Mouse (Mus musculus): ENCODE measurements around the gene Parp16. TPM values are rescaled to one million over a fixed set of nuclear protein-coding genes. Genes with fewer than 3 reads are reported as not detected.

Gene Parp16
- polyA plus RNA-seq, 1 experiment from 2014 or later, result 5.4 TPM

DNA sequence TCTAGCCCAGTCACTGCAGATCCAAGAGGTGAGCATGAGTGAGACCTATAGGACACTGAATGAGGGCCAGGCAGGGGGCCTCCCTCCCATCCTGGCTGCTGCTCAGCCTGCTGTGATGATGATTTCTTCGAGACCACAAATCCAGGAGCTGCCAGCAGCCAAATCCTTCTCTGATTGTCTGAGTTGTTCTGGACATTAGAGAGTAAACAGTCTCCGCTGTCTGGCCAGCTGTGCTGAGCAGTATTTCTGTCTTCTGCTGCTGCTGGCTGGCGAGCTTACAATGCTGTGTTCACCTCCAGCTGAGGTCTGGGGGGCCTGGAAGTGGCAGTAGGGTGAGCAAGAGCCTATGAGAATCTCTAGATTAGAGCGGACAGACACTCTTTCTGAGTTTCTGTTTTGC is 48.1 kb downstream of the Parp16 start:
- no peak for ATAC-seq
- Histone ChIP-seq H3K9ac (replicated peaks; ENCODE audit: low read depth, low read length) (no peak overlapping the region), H3K4me2 (ENCODE audit: low read length) (no peak overlapping the region), H3K9me3 (ENCODE audit: control insufficient read depth, low read length) (no peaks in the 10 kb centered on the region), H3K27ac (ENCODE audit: low read length) (no peak overlapping the region), H3K4me3 (replicated peaks; ENCODE audit: low read length) (no peak overlapping the region), H3K4me1 (replicated peaks; ENCODE audit: control insufficient read depth, insufficient read depth, low read length) (no peaks in the 10 kb centered on the region), H3K36me3 (ENCODE audit: control insufficient read depth, insufficient read depth) (no peaks in the 10 kb centered on the region), H3K27me3 (replicated peaks; ENCODE audit: control insufficient read depth, insufficient read depth, low read length) (no peaks in the 10 kb centered on the region)
- 61% methylated on average over 4 of the region's 4 CpGs for WGBS

- no peaks in the 10 kb centered on the region for H3K27me3 ChIP-seq (replicated peaks; ENCODE audit: control insufficient read depth, insufficient read depth, low read length)
- H3K4me3 ChIP-seq (replicated peaks; ENCODE audit: low read length), result no peak overlapping the region
- no peak for ATAC-seq
- no peak overlapping the region for H3K9ac ChIP-seq (replicated peaks; ENCODE audit: low read depth, low read length)
- no peaks in the 10 kb centered on the region for H3K4me1 ChIP-seq (replicated peaks; ENCODE audit: control insufficient read depth, insufficient read depth, low read length)
- H3K36me3 ChIP-seq (ENCODE audit: control insufficient read depth, insufficient read depth), result no peaks in the 10 kb centered on the region
- H3K4me2 ChIP-seq (ENCODE audit: low read length), result no peak overlapping the region
- H3K27ac ChIP-seq (ENCODE audit: low read length), result no peak overlapping the region
- no peaks in the 10 kb centered on the region for H3K9me3 ChIP-seq (ENCODE audit: control insufficient read depth, low read length)
- 67% methylated on average over 9 of the region's 9 CpGs for WGBS
Observed at GRCm38 (mm10) chr9:65244036-65244806, 49.1 kb downstream of the Parp16 start.

DNA sequence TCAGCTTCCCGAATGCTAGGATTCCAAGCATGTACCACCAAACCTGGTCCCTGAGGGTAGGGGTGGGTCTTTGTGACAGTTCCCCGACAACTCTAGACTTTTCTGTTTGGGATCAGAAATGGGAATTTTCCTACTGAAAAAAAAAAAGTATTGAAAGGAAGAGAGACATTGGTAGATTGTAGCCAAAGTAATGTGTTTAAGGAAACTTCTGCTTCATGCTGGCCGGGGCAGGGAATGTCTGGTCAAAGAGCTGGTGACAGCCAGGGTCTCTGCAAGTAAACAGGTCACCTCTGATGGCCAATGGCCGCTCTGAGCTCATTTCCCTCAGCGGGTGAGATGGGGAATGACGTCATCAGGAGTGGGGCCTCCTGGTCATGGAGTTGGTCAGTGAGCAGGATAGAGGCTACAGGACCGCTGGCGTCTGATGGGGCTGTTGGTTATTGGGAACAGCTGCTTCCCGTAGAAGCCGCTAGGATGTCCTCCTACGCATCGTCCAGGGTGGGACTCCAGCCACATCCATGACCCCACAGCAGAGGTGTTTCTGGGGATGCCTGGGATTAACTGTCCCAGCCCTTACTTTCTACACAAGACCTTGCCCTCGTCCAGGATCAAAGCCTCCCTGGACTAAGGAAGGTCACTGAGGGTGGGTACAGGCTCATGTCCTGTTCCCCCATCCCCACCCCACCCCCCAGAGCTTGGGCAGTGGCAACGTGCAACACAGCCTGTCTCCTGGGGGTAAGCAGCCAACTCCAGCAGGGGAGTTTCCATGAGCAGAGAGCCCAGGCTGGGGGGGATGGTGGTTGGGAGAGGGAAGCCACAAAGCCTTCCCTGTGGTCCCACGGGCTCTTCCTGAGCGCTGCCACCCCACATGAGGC is 52.6 kb downstream of the Parp16 start:
- WGBS, result 80% methylated on average over 16 of the region's 16 CpGs
- no peak overlapping the region for H3K27ac ChIP-seq (ENCODE audit: low read length)
- no peaks in the 10 kb centered on the region for H3K36me3 ChIP-seq (ENCODE audit: control insufficient read depth, insufficient read depth)
- no peak for ATAC-seq
- no peak overlapping the region for H3K9ac ChIP-seq (replicated peaks; ENCODE audit: low read depth, low read length)
- H3K27me3 ChIP-seq (replicated peaks; ENCODE audit: control insufficient read depth, insufficient read depth, low read length), result no peaks in the 10 kb centered on the region
- H3K4me2 ChIP-seq (ENCODE audit: low read length), result no peak overlapping the region
- no peaks in the 10 kb centered on the region for H3K9me3 ChIP-seq (ENCODE audit: control insufficient read depth, low read length)
- H3K4me3 ChIP-seq (replicated peaks; ENCODE audit: low read length), result no peak overlapping the region
- no peaks in the 10 kb centered on the region for H3K4me1 ChIP-seq (replicated peaks; ENCODE audit: control insufficient read depth, insufficient read depth, low read length)

- H3K9ac ChIP-seq (replicated peaks; ENCODE audit: low read depth, low read length), result no peak overlapping the region
- no peak for ATAC-seq
Observed at GRCm38 (mm10) chr9:65248377-65248690, 53.2 kb downstream of the Parp16 start.

DNA sequence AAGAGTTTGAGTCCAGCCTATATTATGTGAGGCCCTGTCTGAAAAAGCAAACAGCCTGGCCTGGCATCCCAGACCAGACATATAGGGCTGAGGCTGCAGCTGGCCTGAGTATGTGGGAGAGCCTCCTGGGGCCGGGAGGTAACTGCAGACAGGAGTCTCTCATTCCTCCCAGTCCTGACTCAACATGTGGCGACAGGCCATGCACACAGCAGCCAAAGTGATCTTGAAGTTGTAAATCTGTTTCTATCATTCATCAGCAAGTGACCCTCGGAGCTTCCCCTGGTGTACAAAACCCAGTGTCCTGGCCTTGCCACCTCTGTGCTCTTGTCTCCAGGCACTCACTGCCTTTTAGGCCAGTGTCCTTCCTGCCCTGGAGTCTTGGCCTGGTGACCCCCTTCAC is 56.9 kb downstream of the Parp16 start:
- Histone ChIP-seq H3K27ac (ENCODE audit: low read length) (no peak overlapping the region), H3K4me2 (ENCODE audit: low read length) (no peak overlapping the region), H3K9me3 (ENCODE audit: control insufficient read depth, low read length) (no peaks in the 10 kb centered on the region), H3K36me3 (ENCODE audit: control insufficient read depth, insufficient read depth) (no peaks in the 10 kb centered on the region), H3K27me3 (replicated peaks; ENCODE audit: control insufficient read depth, insufficient read depth, low read length) (no peaks in the 10 kb centered on the region), H3K4me3 (replicated peaks; ENCODE audit: low read length) (no peak overlapping the region), H3K4me1 (replicated peaks; ENCODE audit: control insufficient read depth, insufficient read depth, low read length) (no peaks in the 10 kb centered on the region), H3K9ac (replicated peaks; ENCODE audit: low read depth, low read length) (no peak overlapping the region)
- ATAC-seq, result no peak
- 86% methylated on average over 3 of the region's 3 CpGs for WGBS

More at GRCm38 (mm10) chr9:65248377-65248690, 53.2 kb downstream of the Parp16 start:
- H3K27me3 ChIP-seq (replicated peaks; ENCODE audit: control insufficient read depth, insufficient read depth, low read length), result no peaks in the 10 kb centered on the region
- no peaks in the 10 kb centered on the region for H3K4me1 ChIP-seq (replicated peaks; ENCODE audit: control insufficient read depth, insufficient read depth, low read length)
- WGBS, result 85% methylated on average over 5 of the region's 5 CpGs
- H3K9me3 ChIP-seq (ENCODE audit: control insufficient read depth, low read length), result no peaks in the 10 kb centered on the region
- H3K4me2 ChIP-seq (ENCODE audit: low read length), result no peak overlapping the region
- H3K27ac ChIP-seq (ENCODE audit: low read length), result no peak overlapping the region
- no peak overlapping the region for H3K4me3 ChIP-seq (replicated peaks; ENCODE audit: low read length)
- H3K36me3 ChIP-seq (ENCODE audit: control insufficient read depth, insufficient read depth), result no peaks in the 10 kb centered on the region

DNA sequence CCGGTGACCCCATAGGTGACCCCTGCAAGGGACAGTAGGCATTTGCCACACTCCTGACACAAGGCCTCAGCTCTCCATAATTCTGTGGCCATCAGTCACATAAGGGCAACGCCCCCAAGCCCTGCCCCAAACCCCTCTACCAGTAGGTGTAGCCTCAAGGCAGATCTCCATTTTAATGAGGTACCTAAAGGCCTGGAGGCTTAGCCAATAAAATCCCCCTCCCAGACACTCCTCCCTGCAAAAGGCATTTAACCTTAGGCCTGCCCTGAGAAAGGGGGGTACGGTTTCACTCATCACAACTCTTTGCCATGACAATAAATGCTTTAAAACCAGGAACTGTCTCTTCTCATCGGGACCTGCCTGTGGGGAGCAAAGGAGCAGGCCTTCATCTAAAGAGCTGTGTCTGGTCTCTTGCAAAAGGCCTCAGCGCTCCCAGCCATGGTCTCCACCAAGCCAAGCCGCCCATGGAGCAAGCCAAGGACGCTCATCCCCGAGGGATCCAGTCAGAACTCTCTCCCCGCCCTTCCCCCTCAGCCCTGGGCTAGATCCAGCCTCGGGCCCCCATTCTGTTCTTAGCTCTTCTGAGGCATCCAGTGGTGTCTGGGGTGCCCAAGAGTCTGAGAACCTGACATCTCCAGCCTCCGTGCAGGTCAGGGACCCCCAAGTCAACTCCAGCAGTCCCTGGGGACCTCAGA is 60.9 kb downstream of the Parp16 start:
- no peaks in the 10 kb centered on the region for H3K4me1 ChIP-seq (replicated peaks; ENCODE audit: control insufficient read depth, insufficient read depth, low read length)

GRCm38 (mm10) chr9:65257218-65257910 is 62.2 kb downstream of the Parp16 start:
- H3K4me2 ChIP-seq (ENCODE audit: low read length), result no peak overlapping the region
- H3K36me3 ChIP-seq (ENCODE audit: control insufficient read depth, insufficient read depth), result no peaks in the 10 kb centered on the region
- no peaks in the 10 kb centered on the region for H3K4me1 ChIP-seq (replicated peaks; ENCODE audit: control insufficient read depth, insufficient read depth, low read length)
- H3K27ac ChIP-seq (ENCODE audit: low read length), result no peak overlapping the region
- 70% methylated on average over 9 of the region's 9 CpGs for WGBS
- no peaks in the 10 kb centered on the region for H3K9me3 ChIP-seq (ENCODE audit: control insufficient read depth, low read length)
- ATAC-seq, result no peak
- H3K4me3 ChIP-seq (replicated peaks; ENCODE audit: low read length), result no peak overlapping the region
- no peaks in the 10 kb centered on the region for H3K27me3 ChIP-seq (replicated peaks; ENCODE audit: control insufficient read depth, insufficient read depth, low read length)
- no peak overlapping the region for H3K9ac ChIP-seq (replicated peaks; ENCODE audit: low read depth, low read length)

More for the DNA sequence above, 60.9 kb downstream of the Parp16 start:
- Histone ChIP-seq H3K27me3 (replicated peaks; ENCODE audit: control insufficient read depth, insufficient read depth, low read length) (no peaks in the 10 kb centered on the region), H3K9me3 (ENCODE audit: control insufficient read depth, low read length) (no peaks in the 10 kb centered on the region), H3K36me3 (ENCODE audit: control insufficient read depth, insufficient read depth) (no peaks in the 10 kb centered on the region), H3K27ac (ENCODE audit: low read length) (no peak overlapping the region), H3K4me2 (ENCODE audit: low read length) (no peak overlapping the region), H3K4me3 (replicated peaks; ENCODE audit: low read length) (no peak overlapping the region), H3K9ac (replicated peaks; ENCODE audit: low read depth, low read length) (no peak overlapping the region)
- 74% methylated on average over 11 of the region's 11 CpGs for WGBS
- ATAC-seq, result no peak

GRCm38 (mm10) chr9:65259366-65259765 is 64.2 kb downstream of the Parp16 start:
- no peaks in the 10 kb centered on the region for H3K27me3 ChIP-seq (replicated peaks; ENCODE audit: control insufficient read depth, insufficient read depth, low read length)
- H3K27ac ChIP-seq (ENCODE audit: low read length), result no peak overlapping the region
- no peak overlapping the region for H3K4me2 ChIP-seq (ENCODE audit: low read length)
- 82% methylated on average over 7 of the region's 7 CpGs for WGBS
- H3K9me3 ChIP-seq (ENCODE audit: control insufficient read depth, low read length), result no peaks in the 10 kb centered on the region
- H3K4me3 ChIP-seq (replicated peaks; ENCODE audit: low read length), result no peak overlapping the region
- ATAC-seq, result no peak
- no peaks in the 10 kb centered on the region for H3K4me1 ChIP-seq (replicated peaks; ENCODE audit: control insufficient read depth, insufficient read depth, low read length)
- no peaks in the 10 kb centered on the region for H3K36me3 ChIP-seq (ENCODE audit: control insufficient read depth, insufficient read depth)
- H3K9ac ChIP-seq (replicated peaks; ENCODE audit: low read depth, low read length), result no peak overlapping the region

All from forebrain, embryonic 16.5 days (tissue).